Mouse (Mus musculus): ENCODE measurements around the gene Gm49337. TPM values are rescaled to one million over a fixed set of nuclear protein-coding genes. Genes with fewer than 3 reads are reported as not detected.

The Gm49337 gene
- polyA plus RNA-seq (2011; ENCODE audit: insufficient read depth, insufficient read length, low replicate concordance, missing spikeins): not detected in 2 replicates

- WGBS: 79% methylated on average over 6 of the region's 6 CpGs
- Histone ChIP-seq H3K27ac (ENCODE audit: control insufficient read depth, insufficient read depth, low read depth, low read length, poor library complexity) (no peak within 1 kb of the TSS), H3K4me3 (replicated peaks; ENCODE audit: control insufficient read depth, low read depth, low read length) (no peak within 1 kb of the TSS), H3K4me1 (ENCODE audit: control insufficient read depth, insufficient read depth, low read length) (peaks cover 5% of the 10 kb centered on the region)
- TF ChIP-seq POLR2A (IDR thresholded peaks at IDR 0.05; ENCODE audit: borderline replicate concordance, control insufficient read depth, low read depth, low read length): no peak
- TF ChIP-seq CTCF (IDR thresholded peaks at IDR 0.05; ENCODE audit: control insufficient read depth, insufficient read depth, low read length): no peak
Observed at GRCm38 (mm10) chr4:116173072-116173471, at the start of gene Gm49337, which contains the start of gene 1700042G07Rik. Gene Gm49337 (plus strand): TSS chr4:116173384. Gene 1700042G07Rik (plus strand): TSS chr4:116173372.

GRCm38 (mm10) chr4:116123602-116124519 is 49.3 kb upstream of the Gm49337 start, which contains the start of the genes Rad54l and Pomgnt1:
Gene Rad54l (minus strand): TSS chr4:116123690.
Gene Pomgnt1 (plus strand): TSS chr4:116123840.
- Histone ChIP-seq H3K4me1 (ENCODE audit: control insufficient read depth, insufficient read depth, low read length) (no peaks in the 10 kb centered on the region; the same call in none of the 2 replicates), H3K4me3 (replicated peaks; ENCODE audit: control insufficient read depth, low read depth, low read length) (peak within 1 kb of the TSS; percentile 74), H3K27ac (ENCODE audit: control insufficient read depth, insufficient read depth, low read depth, low read length, poor library complexity) (peak within 1 kb of the TSS; percentile 8; the same call in 1 of the 2 replicates)
- TF ChIP-seq CTCF (IDR thresholded peaks at IDR 0.05; ENCODE audit: control insufficient read depth, insufficient read depth, low read length) (0 out of 2 replicates have a peak, but pooled peaks have one; percentile 11), POLR2A (IDR thresholded peaks at IDR 0.05; ENCODE audit: borderline replicate concordance, control insufficient read depth, low read depth, low read length) (peak; percentile 38; the same call in 1 of the 2 replicates)
- 3% methylated on average over 24 of the region's 24 CpGs for WGBS

DNA sequence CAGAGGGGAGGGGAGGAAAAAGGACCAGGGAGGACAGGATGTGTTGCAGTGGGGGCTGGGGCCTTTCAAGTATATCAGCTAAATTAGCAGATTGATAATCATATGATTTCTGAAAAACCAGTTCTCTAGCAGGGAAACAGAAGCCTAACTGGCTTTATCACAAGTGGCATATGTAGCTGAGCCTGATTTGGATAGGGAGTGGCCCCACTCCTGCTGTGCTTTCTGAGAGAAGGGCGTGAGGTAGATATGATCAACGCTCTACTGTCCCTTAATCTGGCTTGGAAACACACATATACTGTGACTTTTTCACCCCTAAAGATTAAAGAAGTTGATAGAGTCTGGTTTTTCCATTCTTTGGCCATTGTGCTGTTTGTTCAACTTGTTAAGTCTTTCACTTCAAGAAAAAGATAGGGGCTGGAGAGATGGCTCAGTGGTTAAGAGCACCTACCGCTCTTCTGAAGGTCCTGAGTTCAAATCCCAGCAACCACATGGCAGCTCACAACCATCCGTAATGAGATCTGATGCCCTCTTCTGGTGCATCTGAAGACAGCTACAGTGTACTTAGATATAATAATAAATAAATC is 47.3 kb upstream of the Gm49337 start:
- Histone ChIP-seq H3K27ac (ENCODE audit: control insufficient read depth, insufficient read depth, low read depth, low read length, poor library complexity) (no peak overlapping the region), H3K4me3 (replicated peaks; ENCODE audit: control insufficient read depth, low read depth, low read length) (no peak overlapping the region), H3K4me1 (ENCODE audit: control insufficient read depth, insufficient read depth, low read length) (no peaks in the 10 kb centered on the region; the same call in none of the 2 replicates)
- TF ChIP-seq CTCF (IDR thresholded peaks at IDR 0.05; ENCODE audit: control insufficient read depth, insufficient read depth, low read length) (no peak), POLR2A (IDR thresholded peaks at IDR 0.05; ENCODE audit: borderline replicate concordance, control insufficient read depth, low read depth, low read length) (no peak)
- WGBS: 80% methylated on average over 4 of the region's 4 CpGs

- Histone ChIP-seq H3K4me3 (replicated peaks; ENCODE audit: control insufficient read depth, low read depth, low read length) (no peak overlapping the region), H3K27ac (ENCODE audit: control insufficient read depth, insufficient read depth, low read depth, low read length, poor library complexity) (no peak overlapping the region), H3K4me1 (ENCODE audit: control insufficient read depth, insufficient read depth, low read length) (no peaks in the 10 kb centered on the region; the same call in none of the 2 replicates)
- TF ChIP-seq POLR2A (IDR thresholded peaks at IDR 0.05; ENCODE audit: borderline replicate concordance, control insufficient read depth, low read depth, low read length) (no peak), CTCF (IDR thresholded peaks at IDR 0.05; ENCODE audit: control insufficient read depth, insufficient read depth, low read length) (no peak)
- WGBS: 82% methylated on average over 6 of the region's 6 CpGs
Observed at GRCm38 (mm10) chr4:116127956-116128355, 45.2 kb upstream of the Gm49337 start.

DNA sequence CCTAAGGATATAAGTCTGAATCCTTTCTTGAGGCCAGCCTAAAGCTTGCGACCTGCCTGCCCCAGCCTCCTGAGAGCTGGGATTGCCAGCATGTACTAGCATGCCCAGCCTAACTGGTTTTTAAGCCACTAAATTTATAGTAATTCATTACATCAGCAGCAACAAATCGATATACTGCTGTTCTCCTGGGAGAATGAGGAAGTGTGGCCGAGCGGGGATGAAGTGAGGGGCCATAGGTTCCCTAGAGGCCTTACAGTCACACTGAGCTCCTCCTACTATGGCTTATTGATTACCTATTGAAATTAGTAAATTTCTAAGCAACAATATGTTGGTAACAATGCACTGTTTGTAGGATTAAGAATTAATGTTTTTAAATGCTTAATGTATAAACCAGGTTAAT is 40.1 kb upstream of the Gm49337 start:
- WGBS: 41% methylated on average over 4 of the region's 4 CpGs
- H3K27ac ChIP-seq (ENCODE audit: control insufficient read depth, insufficient read depth, low read depth, low read length, poor library complexity): no peak overlapping the region
- no peaks in the 10 kb centered on the region; the same call in 1 of the 2 replicates for H3K4me1 ChIP-seq (ENCODE audit: control insufficient read depth, insufficient read depth, low read length)

DNA sequence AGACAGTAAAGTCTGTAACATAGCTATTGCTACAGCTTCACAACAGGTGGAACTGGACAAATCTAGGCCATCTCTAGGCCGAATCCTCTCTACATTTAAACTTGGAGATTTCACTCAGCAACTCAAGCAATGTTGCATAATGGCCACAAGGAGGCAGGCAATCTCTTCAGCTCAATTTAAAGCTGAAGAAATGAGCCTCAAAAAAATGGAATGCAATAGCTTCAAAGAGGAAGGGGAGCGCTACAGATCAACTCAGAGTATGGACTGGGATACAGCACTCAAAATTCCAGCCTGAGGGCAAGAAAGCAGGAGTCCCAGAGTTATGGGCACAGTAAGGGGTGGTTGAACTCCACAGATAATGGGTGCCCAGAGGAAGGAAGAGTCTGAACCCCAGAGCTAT is 38.2 kb upstream of the Gm49337 start:
- TF ChIP-seq POLR2A (IDR thresholded peaks at IDR 0.05; ENCODE audit: borderline replicate concordance, control insufficient read depth, low read depth, low read length) (no peak), CTCF (IDR thresholded peaks at IDR 0.05; ENCODE audit: control insufficient read depth, insufficient read depth, low read length) (peak; percentile 30; the same call in 1 of the 2 replicates)
- WGBS: 32% methylated on average over 2 of the region's 2 CpGs
- H3K27ac ChIP-seq (ENCODE audit: control insufficient read depth, insufficient read depth, low read depth, low read length, poor library complexity): no peak overlapping the region
- no peak overlapping the region for H3K4me3 ChIP-seq (replicated peaks; ENCODE audit: control insufficient read depth, low read depth, low read length)
- no peaks in the 10 kb centered on the region; the same call in none of the 2 replicates for H3K4me1 ChIP-seq (ENCODE audit: control insufficient read depth, insufficient read depth, low read length)

More for the DNA sequence above, 40.1 kb upstream of the Gm49337 start:
- no peak overlapping the region for H3K4me3 ChIP-seq (replicated peaks; ENCODE audit: control insufficient read depth, low read depth, low read length)
- TF ChIP-seq CTCF (IDR thresholded peaks at IDR 0.05; ENCODE audit: control insufficient read depth, insufficient read depth, low read length) (no peak), POLR2A (IDR thresholded peaks at IDR 0.05; ENCODE audit: borderline replicate concordance, control insufficient read depth, low read depth, low read length) (no peak)

DNA sequence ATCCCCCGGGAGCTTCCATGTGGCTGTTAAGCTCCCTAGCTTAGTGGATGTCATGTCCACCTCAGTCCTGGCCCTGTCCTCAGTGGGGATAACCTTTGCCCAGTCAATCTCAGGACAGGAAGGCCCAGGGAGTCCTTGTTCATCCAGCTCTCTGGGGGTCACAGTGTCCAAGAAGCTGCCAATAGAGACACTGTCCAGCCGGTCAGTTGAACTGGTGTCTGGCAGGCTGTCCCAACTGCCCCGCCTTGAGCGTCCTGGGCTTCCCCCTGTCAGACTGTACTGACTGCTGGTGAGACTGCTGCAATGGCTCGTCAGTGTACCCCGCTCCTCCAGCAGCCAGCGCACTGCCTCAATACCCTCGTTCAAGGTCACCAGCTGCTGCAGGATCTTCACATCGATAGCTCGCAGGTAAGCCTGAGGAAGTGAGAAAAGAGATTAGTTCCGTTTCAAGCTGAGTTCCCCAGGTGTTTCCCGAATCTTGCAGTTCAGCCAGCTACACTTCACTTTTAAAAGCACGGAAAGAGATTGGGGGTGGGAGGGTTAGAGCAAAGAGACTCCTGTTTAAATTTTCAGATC is 35.7 kb upstream of the Gm49337 start:
- Histone ChIP-seq H3K4me3 (replicated peaks; ENCODE audit: control insufficient read depth, low read depth, low read length) (no peak overlapping the region), H3K27ac (ENCODE audit: control insufficient read depth, insufficient read depth, low read depth, low read length, poor library complexity) (no peak overlapping the region), H3K4me1 (ENCODE audit: control insufficient read depth, insufficient read depth, low read length) (no peaks in the 10 kb centered on the region; the same call in none of the 2 replicates)
- 75% methylated on average over 13 of the region's 13 CpGs for WGBS
- no peak for TF ChIP-seq POLR2A (IDR thresholded peaks at IDR 0.05; ENCODE audit: borderline replicate concordance, control insufficient read depth, low read depth, low read length)
- TF ChIP-seq CTCF (IDR thresholded peaks at IDR 0.05; ENCODE audit: control insufficient read depth, insufficient read depth, low read length): no peak

Data from bone marrow, adult 2 months (tissue).